Mouse (Mus musculus): ENCODE measurements around the gene Shbg.

Gene Shbg

GRCm38 (mm10) chr11:69617805-69618204 lies at the start of gene Shbg:
Shbg (minus strand) TSS chr11:69617905.
- DNase-seq = no peak

- DNase-seq = no peak
Observed at GRCm38 (mm10) chr11:69666665-69667005, 48.9 kb upstream of the Shbg start.

- DNase-seq = peak; percentile 48
Observed at GRCm38 (mm10) chr11:69665961-69666664, 48.4 kb upstream of the Shbg start, which contains the start of gene Cd68. Cd68 (minus strand) TSS chr11:69666153.

- no peak for DNase-seq
Observed at GRCm38 (mm10) chr11:69665457-69665960, 47.8 kb upstream of the Shbg start.

GRCm38 (mm10) chr11:69664841-69665240 lies 47.1 kb upstream of the Shbg start:
- no peak for DNase-seq

GRCm38 (mm10) chr11:69663795-69664194 lies 46.1 kb upstream of the Shbg start:
- peak; percentile 33 for DNase-seq

- DNase-seq = no peak
Observed at GRCm38 (mm10) chr11:69662967-69663671, 45.4 kb upstream of the Shbg start.

- peak; percentile 96 for DNase-seq
Observed at GRCm38 (mm10) chr11:69662213-69662966, 44.7 kb upstream of the Shbg start, which contains the start of gene Mpdu1. Mpdu1 (minus strand) TSS chr11:69662642.

- DNase-seq = peak; percentile 41
Observed at GRCm38 (mm10) chr11:69661221-69661881, 43.6 kb upstream of the Shbg start.

- no peak for DNase-seq
Observed at GRCm38 (mm10) chr11:69657462-69657881, 39.8 kb upstream of the Shbg start.

- DNase-seq = peak; percentile 67
Observed at GRCm38 (mm10) chr11:69656617-69657461, 39.1 kb upstream of the Shbg start.

- no peak for DNase-seq
Observed at GRCm38 (mm10) chr11:69656065-69656455, 38.4 kb upstream of the Shbg start.

- peak; percentile 87 for DNase-seq
Observed at GRCm38 (mm10) chr11:69655264-69656064, 37.8 kb upstream of the Shbg start, which contains the start of gene Sox15. Sox15 (plus strand) TSS chr11:69655314.

- DNase-seq = no peak
Observed at GRCm38 (mm10) chr11:69654760-69655159, 37.1 kb upstream of the Shbg start.

GRCm38 (mm10) chr11:69653399-69653798 lies 35.7 kb upstream of the Shbg start:
- DNase-seq = no peak

GRCm38 (mm10) chr11:69645860-69646259 lies 28.2 kb upstream of the Shbg start:
- no peak for DNase-seq

GRCm38 (mm10) chr11:69635471-69635870 lies 17.8 kb upstream of the Shbg start:
- DNase-seq = no peak

GRCm38 (mm10) chr11:69633128-69633866 lies 15.6 kb upstream of the Shbg start:
- DNase-seq = peak; percentile 83

- peak; percentile 100 for DNase-seq
Observed at GRCm38 (mm10) chr11:69632284-69633089, 14.8 kb upstream of the Shbg start, which contains the start of gene Fxr2. Fxr2 (plus strand) TSS chr11:69632990.
